Mouse (Mus musculus) hindbrain, embryonic 14.5 days (tissue): ENCODE measurements at regions not wholly inside any gene's neighbourhood (a gene's known extent, or its start where the extent isn't known, plus 50 kb on each side); places are given as distances from the start of the nearest gene placed in this dataset.

Source experiments
- ATAC-seq: fragments of 200-750 bp; cut with Nextera tagmentation; 2 replicates; pipeline ENCODE4 v1.8.0; 2017; ENCODE audit warnings: moderate number of reproducible peaks, mild to moderate bottlenecking, moderate TSS enrichment, moderate library complexity; ENCODE audit not compliant: low FRiP score
- DNase-seq: peaks from one replicate; pipeline ENCODE4 v3.0.0-alpha.2; 2015; ENCODE audit warnings: low spot score
- H3K27ac ChIP-seq: fragments of 300-500 bp; sonication (generic); 2 replicates; pipeline ENCODE4 v1.5.1; 2014; ENCODE audit warnings: mild to moderate bottlenecking, moderate library complexity
- H3K27me3 ChIP-seq: fragments of 300-500 bp; sonication (generic); 2 replicates; pipeline ENCODE4 v1.6.1; 2014; ENCODE audit warnings: mild to moderate bottlenecking, low read length, mixed read lengths; ENCODE audit not compliant: control insufficient read depth, insufficient read depth
- H3K36me3 ChIP-seq: fragments of 300-500 bp; sonication (generic); replicated peaks from 2 replicates; pipeline ENCODE4 v1.6.1; 2014; ENCODE audit not compliant: control insufficient read depth, insufficient read depth
- H3K4me1 ChIP-seq: fragments of 300-500 bp; sonication (generic); replicated peaks from 2 replicates; pipeline ENCODE4 v1.6.1; 2014; ENCODE audit warnings: antibody characterized with exemption, low read length, mixed read lengths; ENCODE audit not compliant: control insufficient read depth, insufficient read depth
- H3K4me2 ChIP-seq: fragments of 300-500 bp; sonication (generic); replicated peaks from 2 replicates; pipeline ENCODE4 v1.6.1; 2014; ENCODE audit warnings: mild to moderate bottlenecking, moderate library complexity
- H3K4me3 ChIP-seq: fragments of 300-500 bp; sonication (generic); replicated peaks from 2 replicates; pipeline ENCODE4 v1.5.1; 2014; ENCODE audit warnings: mild to moderate bottlenecking, low read length
- H3K9ac ChIP-seq: fragments of 300-500 bp; sonication (generic); 2 replicates; pipeline ENCODE4 v1.6.1; 2014
- H3K9me3 ChIP-seq: fragments of 300-500 bp; sonication (generic); 2 replicates; pipeline ENCODE4 v1.6.1; 2016; ENCODE audit warnings: low read length; ENCODE audit not compliant: control insufficient read depth
- WGBS: fragments of 180-500 bp; shearing (Covaris S2); extraction: QIAGEN DNeasy Blood & Tissue Kit; methylation state at CpG from one replicate; pipeline ENCODE4 v1.1.7; 2014; 5-methylcytosine and 5-hydroxymethylcytosine counted together

- H3K4me1 ChIP-seq: no peaks in the 10 kb centered on the region
- ATAC-seq (no peak), DNase-seq (peak; percentile 14)
- no peaks in the 10 kb centered on the region for H3K36me3 ChIP-seq
- H3K9ac ChIP-seq: no peak overlapping the region
- H3K27ac ChIP-seq: no peak overlapping the region
- H3K9me3 ChIP-seq: no peaks in the 10 kb centered on the region
- no peaks in the 10 kb centered on the region for H3K27me3 ChIP-seq
- H3K4me2 ChIP-seq: no peak overlapping the region
- 80% methylated on average over 5 of the region's 5 CpGs for whole genome bisulfite sequencing
- no peak overlapping the region for H3K4me3 ChIP-seq
These were observed 168.2 kb downstream of the Cemip2 start for GRCm38 (mm10) chr19:21946262-21946922.

- no peak overlapping the region for H3K4me3 ChIP-seq
- no peak overlapping the region for H3K4me2 ChIP-seq
- H3K27me3 ChIP-seq: no peaks in the 10 kb centered on the region
- H3K4me1 ChIP-seq: no peaks in the 10 kb centered on the region
- H3K27ac ChIP-seq: no peak overlapping the region
- H3K9me3 ChIP-seq: no peaks in the 10 kb centered on the region
- WGBS: 89% methylated on average over 2 of the region's 2 CpGs
- DNase-seq (no peak), ATAC-seq (no peak)
- H3K36me3 ChIP-seq: no peaks in the 10 kb centered on the region
- no peak overlapping the region for H3K9ac ChIP-seq
These were observed 169.9 kb downstream of the Cemip2 start for GRCm38 (mm10) chr19:21948030-21948429.

DNA sequence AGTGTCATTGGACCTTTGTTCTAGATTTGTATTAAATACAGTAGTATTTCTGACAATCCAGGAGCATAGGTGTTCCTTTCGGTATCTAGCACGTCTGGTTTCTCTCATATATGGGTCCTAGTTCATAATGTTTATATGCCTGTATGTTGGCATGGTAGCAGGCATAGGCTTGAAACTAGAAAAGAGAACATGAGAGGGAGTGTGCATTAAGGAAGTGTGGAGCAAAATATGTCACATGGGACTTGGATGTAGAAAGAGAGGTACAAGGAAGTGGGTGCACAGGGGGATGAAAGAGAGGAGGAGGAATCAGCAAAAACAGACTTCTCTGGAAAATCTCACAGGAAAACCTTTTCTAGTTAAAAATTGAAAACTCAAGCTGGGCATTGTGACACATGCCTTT lies 176.2 kb upstream of the Trpm3 start:
- Histone ChIP-seq H3K9ac (no peak overlapping the region), H3K4me2 (no peak overlapping the region), H3K27me3 (no peaks in the 10 kb centered on the region), H3K4me1 (no peaks in the 10 kb centered on the region), H3K9me3 (no peaks in the 10 kb centered on the region), H3K36me3 (no peaks in the 10 kb centered on the region), H3K27ac (no peak overlapping the region), H3K4me3 (no peak overlapping the region)
- ATAC-seq: no peak
- DNase-seq: no peak
- WGBS: 94% methylated on average over 2 of the region's 2 CpGs

- peaks cover 4% of the 10 kb centered on the region; the same call in 1 of the 2 replicates for H3K9me3 ChIP-seq
- H3K27ac ChIP-seq: no peak overlapping the region
- DNase-seq (no peak), ATAC-seq (no peak)
- no peak overlapping the region for H3K4me3 ChIP-seq
- 87% methylated on average over 4 of the region's 4 CpGs for WGBS
- no peaks in the 10 kb centered on the region for H3K4me1 ChIP-seq
- H3K4me2 ChIP-seq: no peak overlapping the region
- H3K9ac ChIP-seq: no peak overlapping the region
- H3K36me3 ChIP-seq: no peaks in the 10 kb centered on the region
- H3K27me3 ChIP-seq: no peaks in the 10 kb centered on the region
These were observed 149.0 kb upstream of the Trpm3 start for GRCm38 (mm10) chr19:21989857-21990256.

- DNase-seq (no peak), ATAC-seq (no peak)
- no peaks in the 10 kb centered on the region for H3K4me1 ChIP-seq
- H3K9ac ChIP-seq: no peak overlapping the region
- no peak overlapping the region for H3K27ac ChIP-seq
- 95% methylated on average over 4 of the region's 4 CpGs for WGBS
- no peaks in the 10 kb centered on the region for H3K27me3 ChIP-seq
- no peak overlapping the region for H3K4me3 ChIP-seq
- no peak overlapping the region for H3K4me2 ChIP-seq
- H3K9me3 ChIP-seq: peaks cover 4% of the 10 kb centered on the region; the same call in 1 of the 2 replicates
- no peaks in the 10 kb centered on the region for H3K36me3 ChIP-seq
These were observed 147.9 kb upstream of the Trpm3 start for GRCm38 (mm10) chr19:21990970-21991369.

- DNase-seq (no peak), ATAC-seq (no peak)
- H3K4me1 ChIP-seq: no peaks in the 10 kb centered on the region
- no peaks in the 10 kb centered on the region for H3K36me3 ChIP-seq
- no peak overlapping the region for H3K27ac ChIP-seq
- H3K9me3 ChIP-seq: peaks cover 4% of the 10 kb centered on the region; the same call in 1 of the 2 replicates
- no peak overlapping the region for H3K9ac ChIP-seq
- no peak overlapping the region for H3K4me3 ChIP-seq
- no peaks in the 10 kb centered on the region for H3K27me3 ChIP-seq
- no peak overlapping the region for H3K4me2 ChIP-seq
These were observed 147.4 kb upstream of the Trpm3 start for GRCm38 (mm10) chr19:21991413-21991812.

DNA sequence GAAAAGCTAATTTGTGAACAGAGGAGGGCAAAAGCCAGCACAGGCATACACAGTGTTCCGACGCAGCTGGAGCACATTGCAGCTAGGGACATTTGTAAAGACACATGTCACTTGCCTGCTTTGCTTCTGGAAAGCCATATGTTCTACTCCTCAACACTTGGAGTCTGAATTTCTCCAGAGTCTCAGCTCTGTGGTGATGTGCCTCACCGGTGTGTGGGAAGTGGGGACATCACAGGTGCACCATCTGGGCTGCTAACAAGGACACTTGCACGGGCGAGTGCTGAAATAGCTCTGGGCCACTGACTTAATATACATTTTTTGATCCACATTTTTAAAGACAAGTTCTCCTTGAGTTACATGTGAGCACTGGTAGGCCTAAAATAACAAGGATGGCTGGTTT lies 139.2 kb upstream of the Trpm3 start:
- Histone ChIP-seq H3K9me3 (no peaks in the 10 kb centered on the region), H3K27me3 (no peaks in the 10 kb centered on the region), H3K4me3 (no peak overlapping the region), H3K4me2 (no peak overlapping the region), H3K27ac (no peak overlapping the region), H3K9ac (no peak overlapping the region), H3K4me1 (no peaks in the 10 kb centered on the region), H3K36me3 (no peaks in the 10 kb centered on the region)
- 81% methylated on average over 5 of the region's 5 CpGs for WGBS
- no peak for DNase-seq
- no peak for ATAC-seq

DNA sequence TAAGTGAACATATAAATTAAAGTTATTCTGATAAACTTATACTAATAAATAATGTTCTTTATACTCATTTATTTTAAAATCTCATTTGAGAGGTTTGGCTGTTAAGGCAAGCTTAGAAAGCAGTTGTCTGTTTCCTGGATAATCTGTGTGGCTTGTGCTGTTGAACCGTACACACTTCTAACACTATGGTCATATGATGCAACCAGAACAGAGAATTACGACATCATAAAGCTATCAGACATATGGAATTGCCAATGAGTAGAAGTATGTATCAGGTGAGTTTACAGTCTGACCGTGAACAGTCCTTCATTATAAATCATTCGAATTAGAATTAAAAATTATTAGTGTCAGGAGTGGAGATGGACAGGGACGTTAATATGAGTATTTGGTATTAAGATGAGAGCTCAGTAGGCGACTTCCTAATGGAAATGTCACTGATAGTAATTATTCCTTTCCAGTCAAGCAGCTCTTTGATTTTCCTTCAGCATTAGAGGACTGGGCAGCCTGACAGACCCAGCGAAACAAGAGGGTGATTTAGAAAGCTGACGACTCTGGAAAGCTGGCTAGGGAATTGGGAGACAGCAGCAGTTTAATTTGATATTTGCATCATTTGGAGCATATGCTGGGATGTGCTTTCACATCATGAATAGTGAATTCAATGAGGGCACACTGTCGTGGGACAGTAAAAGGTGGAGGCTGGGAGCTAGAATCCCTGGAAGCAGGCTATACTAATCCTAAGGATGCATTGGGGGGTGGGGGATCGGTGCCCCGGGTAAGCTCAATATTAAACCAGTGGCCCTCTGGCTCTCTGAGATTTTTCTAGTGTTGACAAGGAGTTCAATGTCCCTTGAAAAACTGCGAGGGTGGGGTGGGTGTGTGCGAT lies 130.6 kb upstream of the Trpm3 start:
- H3K27me3 ChIP-seq: no peaks in the 10 kb centered on the region
- WGBS: 61% methylated on average over 13 of the region's 13 CpGs
- DNase-seq (no peak), ATAC-seq (no peak; the same call in 1 of the 2 replicates)
- H3K4me3 ChIP-seq: no peak overlapping the region
- H3K9me3 ChIP-seq: no peaks in the 10 kb centered on the region
- H3K4me1 ChIP-seq: no peaks in the 10 kb centered on the region
- peak overlapping the region; percentile 28; the same call in 1 of the 2 replicates for H3K27ac ChIP-seq
- no peak overlapping the region for H3K9ac ChIP-seq
- H3K4me2 ChIP-seq: no peak overlapping the region
- H3K36me3 ChIP-seq: no peaks in the 10 kb centered on the region

DNA sequence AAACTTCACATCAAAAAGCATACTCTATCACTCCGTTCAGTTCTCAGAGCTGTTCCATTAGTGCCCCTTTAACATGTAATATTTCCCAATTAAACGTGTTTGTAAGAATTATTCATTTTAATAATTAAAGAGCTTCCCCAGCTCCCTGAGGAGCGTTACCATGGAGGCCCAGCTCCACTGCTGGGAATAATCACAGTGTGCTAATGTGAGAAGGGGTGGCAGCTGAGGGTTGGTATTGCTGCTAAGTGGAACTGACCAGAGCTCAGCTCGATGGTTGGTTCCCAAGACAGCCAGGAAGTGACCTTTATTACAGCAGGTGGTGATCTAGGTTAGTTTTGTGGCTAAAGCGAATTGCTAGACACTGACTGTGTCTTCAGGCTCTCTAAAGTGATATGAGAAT lies 128.6 kb upstream of the Trpm3 start:
- Histone ChIP-seq H3K27ac (no peak overlapping the region), H3K9me3 (no peaks in the 10 kb centered on the region), H3K27me3 (no peaks in the 10 kb centered on the region), H3K4me3 (no peak overlapping the region), H3K4me2 (no peak overlapping the region), H3K4me1 (no peaks in the 10 kb centered on the region), H3K9ac (no peak overlapping the region), H3K36me3 (no peaks in the 10 kb centered on the region)
- ATAC-seq (no peak), DNase-seq (no peak)
- WGBS: 50% methylated on average over 5 of the region's 5 CpGs
